Mouse (Mus musculus) heart, postnatal 36 days (tissue): ENCODE results near the gene Dnase1l3. TPM values are rescaled to one million over a fixed set of nuclear protein-coding genes. Genes with fewer than 3 reads are reported as not detected.

Experiments
- DNase-seq, 2 experiments: peaks; one replicate each; pipeline ENCODE4 v3.0.0; 2021 to 2022
- intact Hi-C: fragments of 180-260 bp; cut with DNase I; formaldehyde crosslinking; loops from one replicate; pipeline ENCODE4 v1.15.1; 2025
- total RNA-seq, 2 experiments: library from RNA; stranded (reverse); gene quantifications; 2 replicates each; pipeline ENCODE4 v1.2.3; 2021

Dnase1l3 gene
- under 1 TPM; 0.06 to 0.08 TPM for total RNA-seq

DNA sequence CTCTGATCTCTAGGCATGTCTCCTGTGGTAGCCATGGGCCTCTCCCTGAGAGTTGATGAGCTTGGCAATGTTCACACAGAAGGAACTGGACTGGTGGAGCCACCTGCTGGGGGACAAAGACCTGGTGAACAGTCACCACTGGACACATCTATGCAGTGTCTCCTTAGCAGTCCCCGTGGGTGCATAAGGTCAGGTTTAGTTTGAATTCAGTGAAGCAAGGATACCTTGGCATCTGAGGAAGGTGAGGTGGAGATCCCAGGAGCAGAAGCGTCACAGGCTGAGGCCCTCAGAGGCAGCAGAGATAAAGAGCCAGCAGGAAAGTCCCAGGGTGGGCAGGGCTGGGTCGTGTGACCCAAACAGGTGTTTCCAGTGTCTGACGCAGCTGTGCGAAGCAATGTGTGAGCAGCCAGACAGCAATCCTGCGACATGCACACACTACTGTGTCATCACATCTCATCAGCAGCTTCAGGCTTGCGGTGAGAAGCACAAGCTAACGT is at the start of gene Dnase1l3:
TSS of gene Dnase1l3 (minus strand) at position 303 of the 497 bp plus-strand sequence.
- intact Hi-C loops, result loop anchor here (1.0 kb wide), 1 partner anchor 32 kb away; no protein-coding TSS in a partner anchor
- peak; percentile 28 to 57 for DNase-seq

DNA sequence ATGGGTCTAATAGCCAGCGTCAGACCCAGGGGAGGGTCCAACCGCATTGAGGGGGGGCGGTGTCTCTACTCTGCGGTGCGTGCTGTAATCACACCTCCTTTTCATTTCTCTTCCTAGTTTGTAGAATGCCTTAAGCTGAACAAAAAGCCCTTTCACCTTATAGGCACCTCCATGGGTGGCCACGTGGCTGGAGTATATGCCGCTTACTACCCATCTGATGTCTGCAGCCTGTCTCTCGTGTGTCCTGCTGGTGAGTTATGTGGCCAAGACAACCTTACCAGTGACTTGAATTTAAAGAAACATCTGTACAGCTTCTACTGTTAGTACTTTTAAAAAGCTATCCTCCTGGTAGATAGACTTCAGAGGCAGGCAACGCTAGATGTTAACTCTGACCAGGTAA is 48.2 kb upstream of the Dnase1l3 start:
- intact Hi-C loops, result loop anchor here (5.0 kb wide), 1 partner anchor 225 kb away; the partner anchor contains the start of gene Flnb

DNA sequence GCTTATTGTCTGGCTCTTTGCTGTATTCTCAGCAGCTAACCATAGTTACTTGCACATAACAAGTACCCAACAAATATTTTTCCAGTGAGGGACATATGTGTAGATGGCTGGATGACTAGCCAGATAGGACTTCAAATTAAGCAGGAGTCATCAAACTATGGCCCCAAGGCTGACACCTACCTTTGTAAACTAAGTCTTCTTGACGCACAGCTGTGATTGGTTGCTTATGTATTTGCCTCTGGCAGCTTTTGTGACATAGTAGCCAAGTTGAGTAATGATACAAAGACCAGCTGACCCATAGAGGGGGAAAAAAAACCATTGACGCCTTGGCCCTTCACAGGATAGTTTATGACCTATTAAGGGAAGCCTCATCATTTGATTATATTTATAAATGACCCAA is 47.7 kb upstream of the Dnase1l3 start:
- intact Hi-C loops, result loop anchor here (5.0 kb wide), 1 partner anchor 225 kb away; the partner anchor contains the start of gene Flnb
- DNase-seq, result no peak

More for the DNA sequence above, 48.2 kb upstream of the Dnase1l3 start:
- no peak for DNase-seq

DNA sequence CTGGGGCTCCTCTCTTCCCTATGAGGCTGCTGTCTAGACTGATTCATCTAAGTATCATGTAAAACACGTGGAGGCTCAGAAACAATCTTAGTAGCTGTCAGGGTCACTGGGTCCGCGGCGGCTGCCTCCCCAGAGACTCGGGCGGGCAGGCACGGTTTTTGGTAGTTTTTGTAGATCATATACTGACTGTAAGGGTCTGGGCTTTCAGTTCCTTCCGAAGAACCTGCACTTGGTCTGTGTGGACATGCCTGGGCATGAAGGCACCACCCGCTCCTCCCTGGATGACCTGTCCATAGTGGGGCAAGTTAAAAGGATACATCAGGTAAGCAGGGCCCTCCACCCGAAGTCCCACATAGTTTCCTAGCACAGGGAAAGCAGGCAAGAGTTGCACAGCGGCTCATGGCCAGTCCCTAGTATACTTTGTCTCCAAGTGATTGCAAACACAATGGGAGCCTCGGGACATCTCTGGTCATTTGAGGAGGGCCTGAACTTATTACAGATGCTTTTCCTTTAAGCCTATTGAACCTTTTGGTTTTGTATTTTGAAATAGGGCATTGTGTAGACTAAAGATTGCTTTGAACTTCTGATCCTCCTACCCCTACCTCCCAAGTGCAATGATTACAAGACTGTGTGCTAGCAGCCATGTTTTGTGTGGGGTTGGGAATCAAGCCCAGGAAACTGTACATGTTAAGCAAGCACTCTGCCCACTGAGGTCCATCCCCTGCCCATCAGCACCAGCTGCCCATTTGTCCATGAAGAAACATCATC is 46.7 kb upstream of the Dnase1l3 start:
- DNase-seq, result no peak
- intact Hi-C loops, result loop anchor here (5.0 kb wide), 1 partner anchor 224 kb away; the partner anchor contains the start of gene Flnb

DNA sequence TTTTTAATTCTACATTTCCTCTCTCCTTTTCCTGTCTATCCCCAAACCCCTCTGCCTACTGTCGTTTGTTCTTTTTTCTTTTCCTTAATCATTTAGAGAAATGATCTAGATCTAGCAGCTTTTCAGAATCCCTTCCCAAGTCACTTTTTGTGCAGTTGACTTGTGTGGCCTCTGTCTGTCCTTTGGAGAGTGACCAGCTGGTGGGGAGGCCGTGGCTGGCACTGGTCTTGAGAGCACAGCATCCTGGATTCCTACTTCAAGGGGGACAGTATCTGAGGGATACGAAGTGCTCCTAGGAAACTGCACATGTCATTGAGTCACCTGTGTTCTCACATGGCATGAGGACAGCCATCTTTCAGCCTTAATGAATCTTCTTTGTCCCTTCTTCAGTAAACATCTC is 45.8 kb upstream of the Dnase1l3 start:
- intact Hi-C loops, result loop anchor here (5.0 kb wide), 1 partner anchor 223 kb away; the partner anchor contains the start of gene Flnb
- no peak for DNase-seq

DNA sequence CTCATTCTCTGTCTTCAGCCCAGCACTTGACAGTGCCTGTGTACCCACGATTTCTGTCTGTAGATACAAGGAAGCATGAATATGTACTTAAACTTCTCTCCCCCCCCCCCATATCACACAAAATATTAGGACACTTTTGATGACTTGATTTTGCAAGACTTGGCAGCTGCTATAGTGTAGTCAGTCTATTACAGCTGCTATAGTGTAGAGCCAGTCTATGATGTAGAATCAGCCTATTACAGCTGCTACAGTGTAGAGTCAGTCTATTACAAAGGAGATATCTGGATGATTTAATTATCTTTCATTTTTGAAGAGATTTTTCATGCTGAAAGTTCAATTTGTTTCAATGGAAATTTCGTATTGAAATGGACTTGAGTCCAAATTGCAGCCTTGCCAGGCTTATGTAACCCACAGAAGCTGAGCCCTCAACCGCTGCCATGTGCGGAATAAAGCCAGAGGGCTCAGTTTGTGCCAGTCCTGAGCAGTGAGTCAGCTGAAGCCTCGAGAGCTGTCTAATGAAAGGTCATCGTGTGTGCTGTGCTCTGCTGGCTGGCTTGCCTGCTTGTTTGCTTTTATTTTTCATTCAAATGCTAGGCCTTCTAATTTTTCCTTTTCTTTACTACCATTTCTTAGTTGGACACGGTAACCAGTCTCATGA is 44.5 kb upstream of the Dnase1l3 start:
- intact Hi-C loops, result no loop called here
- DNase-seq, result peak; percentile 56 to 59

DNA sequence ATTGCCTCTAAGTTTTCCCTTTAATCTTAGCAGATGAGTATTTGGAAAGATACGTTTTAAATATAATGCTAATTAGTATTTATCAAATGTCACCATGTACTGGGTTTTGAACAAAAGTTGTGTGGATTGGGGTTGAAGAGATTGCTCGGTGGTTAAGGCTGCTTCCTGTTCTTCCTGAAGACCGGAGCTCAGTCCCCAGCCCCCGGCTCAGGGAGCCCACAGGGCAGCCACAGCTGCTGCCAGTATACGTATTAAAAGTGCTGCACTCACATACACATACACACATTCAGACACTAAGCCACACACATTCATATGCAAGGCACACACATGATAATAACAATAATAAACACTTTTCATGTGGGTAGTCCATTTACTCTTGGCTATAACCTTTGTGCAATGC is 43.8 kb upstream of the Dnase1l3 start:
- intact Hi-C loops, result no loop called here
- DNase-seq, result no peak

DNA sequence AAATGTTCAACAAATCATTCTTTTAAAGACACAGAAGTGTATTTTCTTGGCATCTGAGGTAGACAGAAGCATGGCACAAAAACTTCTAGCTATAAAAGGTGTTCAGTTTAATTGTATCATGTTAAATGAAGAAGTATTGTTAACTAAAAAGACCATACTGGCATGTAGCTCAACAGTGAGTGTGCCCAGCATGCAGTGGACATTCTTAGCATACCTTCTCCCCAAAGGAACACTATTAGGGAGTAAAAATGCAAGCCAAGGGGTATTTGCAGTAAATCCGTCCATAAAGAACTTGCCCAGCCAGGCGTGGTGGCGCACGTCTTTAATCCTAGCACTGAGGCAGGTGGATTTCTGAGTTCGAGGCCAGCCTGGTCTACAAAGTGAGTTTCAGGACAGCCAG is 42.0 kb upstream of the Dnase1l3 start:
- intact Hi-C loops, result no loop called here

DNA sequence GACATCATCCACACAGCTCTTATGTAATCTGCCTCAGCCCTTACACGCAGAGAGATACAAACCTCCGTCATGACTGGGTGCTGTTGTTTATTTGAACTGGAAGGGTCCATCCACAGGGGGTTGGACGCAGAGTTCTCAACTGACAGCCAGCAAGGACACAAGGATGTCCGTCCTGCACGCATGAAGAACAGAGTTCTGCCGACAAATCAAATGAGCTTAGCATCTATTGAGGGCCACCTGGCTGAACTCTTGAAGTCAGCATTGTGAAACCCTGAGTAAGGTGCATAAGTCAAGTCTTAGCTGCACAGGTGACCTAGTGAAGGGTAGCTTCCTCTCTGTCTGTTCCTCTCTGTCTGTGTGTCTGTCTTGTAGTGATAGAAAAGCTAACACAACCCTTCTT is 41.6 kb upstream of the Dnase1l3 start:
- no peak for DNase-seq
- intact Hi-C loops, result no loop called here

More for the DNA sequence above, 42.0 kb upstream of the Dnase1l3 start:
- DNase-seq, result no peak

DNA sequence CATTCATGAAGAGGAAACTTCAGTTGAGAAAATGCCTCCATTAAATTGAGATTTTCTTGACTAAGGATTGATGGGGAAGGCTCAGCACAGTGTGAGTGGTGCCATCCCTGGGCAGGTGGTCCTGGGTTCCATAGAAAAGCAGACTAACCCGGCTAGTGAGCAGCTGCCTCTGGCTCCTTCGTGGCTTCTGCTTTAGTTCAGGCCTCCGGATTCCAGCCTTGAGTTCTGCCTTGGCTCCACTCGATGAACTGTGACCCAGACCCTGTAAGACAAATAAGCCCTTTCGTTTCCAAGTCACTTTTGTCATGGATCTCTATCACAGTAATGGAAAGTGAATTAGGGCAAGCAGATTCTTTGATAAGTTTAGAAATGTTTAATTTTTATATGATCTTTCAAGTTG is 40.2 kb upstream of the Dnase1l3 start:
- DNase-seq, result no peak
- intact Hi-C loops, result no loop called here

DNA sequence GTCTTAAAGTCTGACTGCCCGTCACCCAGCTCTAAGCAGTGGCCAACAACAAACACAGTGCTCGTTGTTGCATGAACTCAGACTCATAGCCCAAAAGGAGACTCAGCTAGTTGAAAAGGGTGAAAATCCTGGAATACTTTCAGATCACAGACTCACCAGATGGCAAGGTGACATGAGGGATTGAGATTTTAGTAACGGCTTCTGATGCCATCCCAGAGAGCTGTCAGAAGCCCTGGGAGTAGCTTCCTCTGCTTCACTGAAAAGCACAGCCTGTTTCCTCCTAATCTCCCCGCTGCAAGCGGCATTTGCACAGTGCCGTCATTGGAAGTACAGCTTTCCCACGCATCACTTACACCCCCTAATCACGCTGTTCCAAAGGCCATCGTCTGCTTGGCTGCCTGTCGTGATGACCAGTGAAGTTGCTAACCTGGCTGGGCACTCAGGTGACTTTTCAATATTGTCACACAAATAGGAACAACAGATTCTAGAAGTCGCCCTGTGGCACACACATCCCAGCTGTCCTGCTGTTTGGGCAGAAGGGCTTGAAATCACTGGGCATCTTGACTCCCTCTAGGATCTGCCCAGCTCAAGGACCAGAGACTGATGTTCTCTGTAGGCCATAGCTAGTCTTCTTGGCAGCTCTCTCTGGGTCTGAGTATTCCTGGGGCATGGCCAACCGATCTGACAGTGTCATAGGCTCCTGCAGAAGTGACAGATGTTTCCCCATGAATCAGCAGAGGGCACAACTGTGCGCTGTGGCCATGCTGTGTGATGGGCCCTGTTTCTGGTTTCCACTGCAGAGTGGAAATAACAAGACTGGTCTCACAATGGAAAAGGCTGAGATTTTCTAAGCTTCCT is 37.9 kb upstream of the Dnase1l3 start:
- no peak for DNase-seq
- intact Hi-C loops, result no loop called here

DNA sequence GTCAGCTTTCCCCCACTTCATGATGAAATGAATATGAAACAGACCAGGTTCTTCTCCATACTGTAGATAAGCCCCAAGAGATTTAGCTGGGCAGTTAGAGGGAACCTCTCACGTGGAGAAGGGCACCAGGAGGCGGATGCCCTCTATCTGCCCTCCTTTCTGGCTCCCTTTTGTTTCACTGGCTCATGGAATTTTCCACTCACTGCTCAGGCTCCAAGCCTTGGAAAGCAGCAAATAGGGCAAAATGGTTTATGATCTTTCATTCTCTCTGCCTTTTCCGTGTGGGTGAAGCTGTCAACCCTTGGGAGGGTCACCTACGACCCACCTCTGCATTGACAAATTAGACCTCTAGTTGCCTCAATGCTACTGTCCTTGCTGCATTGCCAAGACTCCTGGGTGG is 36.2 kb upstream of the Dnase1l3 start:
- DNase-seq, result no peak
- intact Hi-C loops, result no loop called here

DNA sequence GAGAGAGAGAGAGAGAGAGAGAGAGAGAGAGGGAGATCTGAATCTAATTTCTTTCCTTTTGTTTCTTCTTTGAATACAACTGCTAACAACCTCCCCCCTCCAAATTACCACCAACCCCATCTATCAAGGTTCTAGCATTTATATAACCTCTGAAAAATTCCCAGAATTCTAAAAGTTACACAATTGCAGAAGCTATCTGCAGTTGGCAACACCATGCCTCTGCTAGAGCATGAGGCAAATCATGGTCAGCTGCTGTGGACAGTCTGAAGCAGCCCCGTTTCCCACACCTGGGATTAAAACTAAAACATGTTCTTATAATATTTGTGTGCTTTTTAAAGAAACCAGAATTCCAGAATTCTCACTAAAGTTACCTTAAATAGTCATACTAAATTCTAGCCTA is 35.4 kb upstream of the Dnase1l3 start:
- intact Hi-C loops, result no loop called here
- no peak for DNase-seq

DNA sequence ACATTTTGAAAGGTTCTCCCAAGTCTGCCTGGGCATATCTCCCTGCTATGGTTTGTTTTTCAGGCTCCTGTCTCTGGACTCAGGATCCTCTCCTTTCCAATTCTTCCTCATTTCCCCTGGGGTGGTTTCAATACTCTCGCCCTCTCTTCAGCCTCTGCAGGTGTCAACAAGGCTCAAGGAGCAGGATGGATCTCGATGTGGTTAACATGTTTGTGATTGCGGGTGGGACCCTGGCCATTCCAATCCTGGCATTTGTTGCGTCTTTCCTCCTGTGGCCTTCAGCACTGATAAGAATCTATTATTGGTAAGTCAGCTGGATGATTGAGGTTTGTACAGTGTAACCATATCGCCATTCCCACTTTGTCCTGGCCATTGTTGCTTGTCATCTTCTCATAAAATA is 33.7 kb upstream of the Dnase1l3 start:
- DNase-seq, result no peak
- intact Hi-C loops, result no loop called here

DNA sequence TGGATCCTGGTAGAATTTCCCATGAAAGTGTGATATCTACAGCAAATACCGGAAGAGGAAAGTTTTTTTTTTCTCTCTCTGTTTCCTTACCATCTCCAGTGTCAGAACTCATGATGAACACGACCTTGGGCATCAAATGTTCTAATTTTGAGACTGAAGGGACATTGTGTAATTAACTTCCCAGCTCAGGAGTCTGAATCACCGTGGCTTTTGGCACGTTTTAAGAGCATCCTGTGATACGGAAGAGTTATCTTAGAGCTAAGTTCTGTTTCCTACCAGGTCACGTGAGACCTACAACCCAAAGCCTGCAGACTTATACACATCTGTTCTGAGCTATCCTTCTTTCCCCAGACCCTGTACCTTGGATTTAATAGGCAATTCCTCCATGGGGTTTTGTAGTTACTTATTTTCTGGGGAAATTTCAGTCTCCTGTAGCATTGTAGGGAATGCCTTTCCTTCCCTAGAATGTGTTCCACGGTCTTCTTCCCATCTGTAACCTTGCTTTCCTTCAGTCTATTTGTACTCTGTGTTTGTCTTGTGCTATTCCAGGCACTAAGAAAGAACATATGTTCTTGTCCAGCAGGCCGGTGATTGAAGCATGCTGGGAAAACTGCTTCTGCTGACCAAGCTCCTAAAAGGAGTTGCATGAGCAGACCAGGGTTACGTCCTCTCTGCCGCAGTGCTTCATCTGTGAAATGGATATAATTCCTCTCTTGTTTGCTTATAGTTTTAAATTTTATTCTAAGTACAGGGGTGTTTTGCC is 32.6 kb upstream of the Dnase1l3 start:
- intact Hi-C loops, result no loop called here
- DNase-seq, result no peak

DNA sequence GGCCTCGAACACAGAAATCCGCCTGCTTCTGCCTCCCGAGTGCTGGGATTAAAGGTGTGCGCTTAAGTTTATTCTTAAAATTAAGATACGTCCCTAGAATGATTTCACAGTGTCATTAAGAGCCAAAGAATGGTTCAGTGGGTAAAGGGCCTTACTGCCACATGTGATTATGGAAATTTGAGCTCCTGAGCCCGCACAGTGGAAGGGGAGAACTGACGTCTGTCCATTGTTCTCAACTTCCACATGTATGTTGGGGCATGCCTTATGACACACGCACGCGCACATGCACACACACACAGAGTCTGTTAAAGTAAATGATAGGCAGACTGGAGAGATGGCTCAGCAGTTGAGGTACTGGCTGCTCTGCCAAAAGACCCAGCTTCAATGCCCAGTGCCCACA is 30.6 kb upstream of the Dnase1l3 start:
- intact Hi-C loops, result loop anchor here (2.0 kb wide), 1 partner anchor 22 kb away; the partner anchor contains the start of gene Abhd6
- no peak for DNase-seq

DNA sequence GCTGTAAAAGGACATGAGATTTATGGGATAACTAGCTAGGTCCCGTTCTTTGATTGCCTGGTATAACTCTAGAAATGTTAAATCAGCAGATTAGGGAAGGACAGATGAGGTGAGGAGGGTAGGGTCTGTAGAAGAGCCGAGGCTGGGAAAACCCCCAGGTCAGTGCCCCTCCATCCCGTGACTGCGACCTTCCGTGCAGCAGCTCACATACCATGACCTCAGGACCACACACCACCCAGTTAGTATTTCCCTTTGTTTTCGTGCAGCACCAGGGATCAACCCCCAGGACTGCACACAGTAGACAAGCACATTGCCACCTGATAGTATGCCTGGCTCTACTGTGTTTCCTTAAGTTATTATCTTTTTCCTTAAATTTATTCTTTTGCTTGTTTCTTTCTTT is 30.1 kb upstream of the Dnase1l3 start:
- intact Hi-C loops, result loop anchor here (2.0 kb wide), 1 partner anchor 22 kb away; the partner anchor contains the start of gene Abhd6
- DNase-seq, result no peak

DNA sequence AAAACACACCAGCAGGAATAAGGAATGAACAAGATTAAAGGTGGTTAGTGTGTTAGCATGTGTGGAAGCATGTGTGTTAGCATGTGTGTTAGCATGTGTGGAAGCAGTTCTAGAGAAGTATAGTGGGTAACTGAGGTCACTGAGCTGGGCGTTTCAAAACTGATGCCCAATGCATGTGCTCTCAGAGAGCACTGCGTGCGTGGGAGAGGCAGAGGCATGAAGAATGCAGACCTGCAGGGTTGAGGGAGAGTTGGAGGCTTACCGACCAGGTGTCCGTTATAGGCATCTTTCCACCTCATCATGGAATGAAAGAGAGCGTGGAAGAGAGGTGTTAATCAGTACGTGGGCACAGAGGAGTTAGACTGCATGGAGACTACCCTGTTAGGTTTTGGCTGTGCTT is 26.2 kb upstream of the Dnase1l3 start:
- no peak for DNase-seq
- intact Hi-C loops, result no loop called here

DNA sequence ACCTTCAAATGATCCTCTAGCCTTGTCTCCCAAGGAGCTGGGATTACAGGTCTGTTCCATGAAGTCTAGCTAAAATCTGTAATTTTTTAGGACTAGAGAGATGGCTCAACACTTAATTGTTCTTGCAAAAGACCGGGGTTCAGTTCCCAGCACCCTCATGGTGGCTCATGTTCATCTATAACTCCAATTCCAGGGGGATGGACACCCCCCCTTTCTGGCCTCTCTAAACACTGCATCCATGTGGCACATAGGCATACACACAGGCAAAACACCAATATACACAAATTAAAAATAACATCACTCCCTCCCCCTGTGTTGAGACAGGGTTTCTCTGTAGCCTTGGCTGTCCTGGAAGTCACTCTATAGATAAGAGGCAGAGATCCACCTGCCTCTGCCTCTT is 25.6 kb upstream of the Dnase1l3 start:
- intact Hi-C loops, result no loop called here
- DNase-seq, result no peak

DNA sequence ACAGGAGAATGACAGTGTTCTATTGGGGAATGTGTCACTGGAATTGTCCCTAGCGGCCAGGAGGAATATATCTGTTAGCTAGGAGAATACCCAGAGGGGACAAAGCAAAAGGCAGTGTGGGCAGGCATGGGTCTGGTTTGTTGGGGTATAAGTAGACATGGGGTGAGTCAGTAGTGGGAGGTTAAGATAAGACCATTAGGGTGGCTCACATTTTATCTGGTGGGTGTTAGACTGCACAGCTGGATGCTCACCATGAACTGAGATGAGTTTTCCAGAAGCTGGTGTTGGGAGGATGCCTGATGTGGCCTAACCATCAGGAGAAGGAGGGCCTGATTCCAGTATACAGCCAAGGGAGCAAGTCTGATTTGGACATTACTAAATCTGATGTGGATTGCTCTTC is 22.6 kb upstream of the Dnase1l3 start:
- no peak for DNase-seq
- intact Hi-C loops, result no loop called here
